Mouse (Mus musculus): ENCODE measurements around the gene Vwce. TPM values are rescaled to one million over a fixed set of nuclear protein-coding genes. Genes with fewer than 3 reads are reported as not detected.
A peak's percentile ranks its signal among the peaks of the same experiment; 100 is the strongest.

Gene Vwce
- total RNA-seq, 2 experiments from 2014 or later, result 0.43 to 0.65 TPM

GRCm38 (mm10) chr19:10698131-10698991 lies 64.3 kb downstream of the Vwce start:
- TF ChIP-seq CTCF (IDR thresholded peaks at IDR 0.05), result no peak
- no peak overlapping the region for H3K27ac ChIP-seq
- no peak overlapping the region for H3K4me3 ChIP-seq
- intact Hi-C loops (cut with DNase I), result no loop called here
- DNase-seq (ENCODE audit: extremely low spot score in 1 of 2, low spot score in 2 of 2), result no peak

GRCm38 (mm10) chr19:10699851-10700250 lies 65.8 kb downstream of the Vwce start:
- no peak overlapping the region for H3K27ac ChIP-seq
- DNase-seq (ENCODE audit: extremely low spot score in 1 of 2, low spot score in 2 of 2), result no peak
- no peak for TF ChIP-seq CTCF (IDR thresholded peaks at IDR 0.05)
- intact Hi-C loops (cut with DNase I), result no loop called here
- H3K4me3 ChIP-seq, result no peak overlapping the region

- Histone ChIP-seq H3K4me3 (no peak overlapping the region), H3K27ac (no peak overlapping the region)
- intact Hi-C loops (cut with DNase I), result no loop called here
- no peak for TF ChIP-seq CTCF (IDR thresholded peaks at IDR 0.05)
- no peak for DNase-seq (ENCODE audit: extremely low spot score in 1 of 2, low spot score in 2 of 2)
Measured at GRCm38 (mm10) chr19:10701013-10701726, 67.2 kb downstream of the Vwce start.

- intact Hi-C loops (cut with DNase I), result no loop called here
- no peak for DNase-seq (ENCODE audit: extremely low spot score in 1 of 2, low spot score in 2 of 2)
- H3K27ac ChIP-seq, result no peak overlapping the region
- H3K4me3 ChIP-seq, result no peak overlapping the region
- no peak for TF ChIP-seq CTCF (IDR thresholded peaks at IDR 0.05)
Measured at GRCm38 (mm10) chr19:10702125-10702524, 68.1 kb downstream of the Vwce start.

GRCm38 (mm10) chr19:10703470-10703869 lies 69.5 kb downstream of the Vwce start:
- intact Hi-C loops (cut with DNase I), result no loop called here
- Histone ChIP-seq H3K4me3 (no peak overlapping the region), H3K27ac (no peak overlapping the region)
- no peak for DNase-seq (ENCODE audit: extremely low spot score in 1 of 2, low spot score in 2 of 2)
- TF ChIP-seq CTCF (IDR thresholded peaks at IDR 0.05), result no peak

GRCm38 (mm10) chr19:10707087-10707875 lies 73.3 kb downstream of the Vwce start:
- intact Hi-C loops (cut with DNase I), result no loop called here
- TF ChIP-seq CTCF (IDR thresholded peaks at IDR 0.05), result no peak
- Histone ChIP-seq H3K4me3 (no peak overlapping the region), H3K27ac (no peak overlapping the region)
- DNase-seq (ENCODE audit: extremely low spot score in 1 of 2, low spot score in 2 of 2), result no peak

- no peak for TF ChIP-seq CTCF (IDR thresholded peaks at IDR 0.05)
- no peak overlapping the region for H3K27ac ChIP-seq
- no peak for DNase-seq (ENCODE audit: extremely low spot score in 1 of 2, low spot score in 2 of 2)
- intact Hi-C loops (cut with DNase I), result loop anchor here (2.0 kb wide), 1 partner anchor 17 kb away; no protein-coding TSS in a partner anchor
- H3K4me3 ChIP-seq, result no peak overlapping the region
Measured at GRCm38 (mm10) chr19:10707881-10708280, 73.9 kb downstream of the Vwce start.

- intact Hi-C loops (cut with DNase I), result loop anchor here (1.0 to 2.0 kb wide), 3 partner anchors 18 to 240 kb away; partner anchors contain the start of genes Ccdc86 and Pga5
- H3K27ac ChIP-seq, result peak overlapping the region; percentile 68; the same call in 1 of the 2 replicates
- no peak for TF ChIP-seq CTCF (IDR thresholded peaks at IDR 0.05)
- no peak for DNase-seq (ENCODE audit: extremely low spot score in 1 of 2, low spot score in 2 of 2)
- H3K4me3 ChIP-seq, result no peak overlapping the region
Measured at GRCm38 (mm10) chr19:10708900-10709299, 74.9 kb downstream of the Vwce start.

GRCm38 (mm10) chr19:10709360-10710087 lies 75.5 kb downstream of the Vwce start:
- peak; percentile 97 for TF ChIP-seq CTCF (IDR thresholded peaks at IDR 0.05)
- DNase-seq (ENCODE audit: extremely low spot score in 1 of 2, low spot score in 2 of 2), result peak; percentile 95 to 98

GRCm38 (mm10) chr19:10710088-10710511 lies 76.1 kb downstream of the Vwce start:
- intact Hi-C loops (cut with DNase I), result no loop called here
- H3K4me3 ChIP-seq, result no peak overlapping the region

More at GRCm38 (mm10) chr19:10709360-10710087, 75.5 kb downstream of the Vwce start:
- intact Hi-C loops (cut with DNase I), result loop anchor here (1.0 to 2.0 kb wide), 3 partner anchors 19 to 240 kb away; partner anchors contain the start of genes Ccdc86 and Pga5
- Histone ChIP-seq H3K27ac (peak overlapping the region; percentile 68), H3K4me3 (no peak overlapping the region)

GRCm38 (mm10) chr19:10710751-10711150 lies 76.7 kb downstream of the Vwce start:
- intact Hi-C loops (cut with DNase I), result no loop called here
- Histone ChIP-seq H3K27ac (peak overlapping the region; percentile 68; the same call in 1 of the 2 replicates), H3K4me3 (no peak overlapping the region)
- DNase-seq (ENCODE audit: extremely low spot score in 1 of 2, low spot score in 2 of 2), result no peak
- no peak for TF ChIP-seq CTCF (IDR thresholded peaks at IDR 0.05)

More at GRCm38 (mm10) chr19:10710088-10710511, 76.1 kb downstream of the Vwce start:
- TF ChIP-seq CTCF (IDR thresholded peaks at IDR 0.05), result peak; percentile 62
- H3K27ac ChIP-seq, result peak overlapping the region; percentile 68
- peak; percentile 66 to 75 for DNase-seq (ENCODE audit: extremely low spot score in 1 of 2, low spot score in 2 of 2)

All from left cerebral cortex, adult 2 months (tissue).